Mouse (Mus musculus): ENCODE results near the gene Abcg4. TPM values are rescaled to one million over a fixed set of nuclear protein-coding genes. Genes with fewer than 3 reads are reported as not detected.

Gene Abcg4
- total and polyA plus RNA-seq, 3 experiments = 4.1 to 17.1 TPM; not detected in 1

- TF ChIP-seq CHD2 (IDR thresholded peaks at IDR 0.05; ENCODE audit: low read length) (no peak), CHD1 (IDR thresholded peaks at IDR 0.05; ENCODE audit: low read depth, low read length) (no peak), EP300 (IDR thresholded peaks at IDR 0.05; ENCODE audit: low read depth in 1 of 2, low read length in 2 of 2) (no peak), MXI1 (IDR thresholded peaks at IDR 0.05; ENCODE audit: low read depth, low read length) (peak; percentile 10), ZKSCAN1 (IDR thresholded peaks at IDR 0.05; ENCODE audit: low read depth, low read length) (no peak), GABPA (IDR thresholded peaks at IDR 0.05; ENCODE audit: low read depth, low read length) (no peak), MAFK (IDR thresholded peaks at IDR 0.05; ENCODE audit: borderline replicate concordance, low read depth, low read length) (no peak), NRF1 (IDR thresholded peaks at IDR 0.05; ENCODE audit: insufficient read depth, low read depth, low read length, poor library complexity, severe bottlenecking) (peak; percentile 69), POLR2AphosphoS5 (IDR thresholded peaks at IDR 0.05; ENCODE audit: borderline replicate concordance, low read depth, low read length) (no peak), JUND (IDR thresholded peaks at IDR 0.05; ENCODE audit: low read depth, low read length) (no peak), SMC3 (IDR thresholded peaks at IDR 0.05; ENCODE audit: low read depth, low read length) (no peak), TCF12 (IDR thresholded peaks at IDR 0.05; ENCODE audit: low read depth, low read length) (peak; percentile 56; the same call in 1 of the 2 replicates)
Observed at GRCm38 (mm10) chr9:44319887-44320798, 31.7 kb upstream of the Abcg4 start, which contains the start of gene C2cd2l (continued).

GRCm38 (mm10) chr9:44319105-44319886 is 30.9 kb upstream of the Abcg4 start:
- no peaks in the 10 kb centered on the region for H3K9me3 ChIP-seq (replicated peaks; ENCODE audit: insufficient read depth, low read length)
- H3K27ac ChIP-seq (ENCODE audit: control insufficient read depth, low read depth, low read length) = no peak overlapping the region
- H3K27me3 ChIP-seq (ENCODE audit: control insufficient read depth in 1 of 2, insufficient read depth in 2 of 2, low read length in 2 of 2) = no peaks in the 10 kb centered on the region
- peak overlapping the region; percentile 93 for H3K4me3 ChIP-seq (ENCODE audit: control insufficient read depth in 1 of 2, insufficient read depth in 1 of 2, low read depth in 2 of 2, low read length in 2 of 2)
- peaks cover 9% of the 10 kb centered on the region; the same call in 1 of the 2 replicates for H3K79me2 ChIP-seq (ENCODE audit: control insufficient read depth, insufficient read depth, low read length, poor library complexity)
- peaks cover 8 to 12% of the 10 kb centered on the region in 2 experiments for H3K4me1 ChIP-seq (ENCODE audit: control insufficient read depth in 1 of 2, insufficient read depth in 2 of 2, low read length in 2 of 2)
- H3K36me3 ChIP-seq (ENCODE audit: control insufficient read depth in 1 of 2, insufficient read depth in 2 of 2, low read length in 2 of 2) = peaks cover 0 to 10% of the 10 kb centered on the region in 2 experiments; a peak in 2 of 4 replicates
- TF ChIP-seq SIN3A (IDR thresholded peaks at IDR 0.05; ENCODE audit: low read length) = peak; percentile 42; the same call in 1 of the 2 replicates
- TF ChIP-seq GABPA (IDR thresholded peaks at IDR 0.05; ENCODE audit: low read depth, low read length) = no peak
- no peak for TF ChIP-seq MAZ (IDR thresholded peaks at IDR 0.05; ENCODE audit: low read depth, low read length)
- no peak for TF ChIP-seq ZNF384 (IDR thresholded peaks at IDR 0.05; ENCODE audit: low read depth, low read length)
- TF ChIP-seq MXI1 (IDR thresholded peaks at IDR 0.05; ENCODE audit: low read depth, low read length) = peak; percentile 10; the same call in 1 of the 2 replicates
- TF ChIP-seq HCFC1 (IDR thresholded peaks at IDR 0.05; ENCODE audit: low read depth, low read length) = no peak
- TF ChIP-seq GATA1 (IDR thresholded peaks at IDR 0.05; ENCODE audit: low read depth, low read length) = no peak
- TF ChIP-seq CHD1 (IDR thresholded peaks at IDR 0.05; ENCODE audit: low read depth, low read length) = no peak
- DNase-seq (ENCODE audit: low read depth, low spot score) = peak; percentile 59
- peak overlapping the region; percentile 85 for H3K9ac ChIP-seq (ENCODE audit: control insufficient read depth, low read depth, low read length, poor library complexity, severe bottlenecking)

All from MEL (cell line).